Mouse (Mus musculus): Measurements from ENCODE around the gene Mllt10.
"Not testable (repeated sequence)": the region's sequence is repeated elsewhere in the genome, so short reads cannot be mapped to it uniquely, and the experiment has no call there.

The Mllt10 gene

DNA sequence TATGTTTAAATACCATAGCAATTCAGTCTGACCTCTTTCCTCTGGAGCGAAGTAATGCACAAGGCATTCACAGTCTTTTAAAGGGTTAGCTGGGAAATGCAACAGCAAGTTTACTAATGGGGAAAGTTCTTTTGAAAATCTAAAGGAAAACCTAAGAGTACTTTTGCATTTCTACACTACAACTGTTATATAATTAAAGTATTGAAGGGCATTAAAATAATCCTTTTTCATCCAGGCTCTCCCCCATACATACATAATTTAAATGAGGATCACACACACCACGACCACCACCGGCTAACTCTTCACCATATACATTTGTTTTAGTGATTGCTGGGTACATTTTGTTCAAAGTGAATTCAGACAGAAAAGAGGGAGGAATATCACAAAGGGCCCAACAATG, 2.5 kb upstream of the Mllt10 start:
- no peak for DNase-seq

DNA sequence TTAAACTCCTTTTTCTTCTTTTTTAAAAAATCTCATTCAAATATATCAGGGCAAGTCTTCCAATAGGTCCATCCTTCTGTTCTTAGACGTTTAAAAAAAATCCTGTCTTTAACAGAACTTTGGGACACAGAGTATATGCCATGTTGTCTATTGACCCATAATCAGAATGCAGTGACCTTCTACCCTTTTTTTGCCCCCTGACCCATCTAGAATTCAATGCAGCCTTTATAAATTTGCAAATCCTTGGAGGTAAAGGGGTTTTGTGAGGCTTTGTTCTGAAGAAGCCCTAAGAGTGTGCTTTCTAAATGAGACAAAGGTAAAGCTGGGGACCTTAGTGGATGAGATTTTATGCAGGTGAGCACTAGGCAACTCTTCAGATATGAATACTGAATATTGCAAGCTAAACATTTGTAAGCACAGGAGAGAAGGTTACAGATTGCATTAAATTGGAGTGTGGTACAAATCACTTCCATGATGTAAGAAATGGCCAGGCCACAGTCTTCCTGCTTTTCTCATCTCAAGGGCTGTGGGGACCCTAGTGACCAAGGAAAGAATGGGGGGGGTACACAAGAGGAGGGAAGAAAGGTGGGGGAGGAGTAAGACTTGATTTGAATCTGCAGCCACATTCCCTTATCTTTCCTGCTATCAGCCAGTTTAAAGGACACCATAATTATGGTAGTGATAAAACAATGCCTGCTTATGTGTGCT, 1.6 kb upstream of the Mllt10 start:
- no peak for DNase-seq

DNA sequence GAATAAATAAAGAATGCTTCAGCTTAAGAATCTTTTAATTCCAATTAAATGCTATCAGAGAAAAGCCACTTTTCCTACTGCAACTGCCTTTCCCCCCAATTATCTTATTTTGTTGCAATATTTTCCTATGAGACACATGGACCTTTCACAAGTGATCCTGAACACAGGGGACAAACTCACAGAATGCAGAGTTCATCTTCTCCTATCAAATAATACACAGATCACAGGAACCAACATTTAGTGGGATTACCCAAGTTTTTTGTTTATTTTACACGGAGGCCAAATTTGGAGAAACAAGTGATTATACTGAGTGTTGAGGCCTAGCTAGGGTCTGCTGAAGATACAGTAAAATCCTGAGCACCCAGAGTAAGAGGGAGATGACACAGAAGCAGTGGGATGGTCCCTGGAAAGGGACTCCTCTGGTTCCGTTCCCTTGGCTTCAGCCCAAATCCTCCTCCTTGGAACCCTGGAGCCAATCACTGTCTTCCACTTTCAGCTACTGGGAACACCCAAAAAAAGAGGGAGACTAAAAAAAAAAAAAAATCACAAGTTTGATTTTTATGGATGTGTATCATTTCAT, 996 bp upstream of the Mllt10 start:
- no peak for DNase-seq

DNA sequence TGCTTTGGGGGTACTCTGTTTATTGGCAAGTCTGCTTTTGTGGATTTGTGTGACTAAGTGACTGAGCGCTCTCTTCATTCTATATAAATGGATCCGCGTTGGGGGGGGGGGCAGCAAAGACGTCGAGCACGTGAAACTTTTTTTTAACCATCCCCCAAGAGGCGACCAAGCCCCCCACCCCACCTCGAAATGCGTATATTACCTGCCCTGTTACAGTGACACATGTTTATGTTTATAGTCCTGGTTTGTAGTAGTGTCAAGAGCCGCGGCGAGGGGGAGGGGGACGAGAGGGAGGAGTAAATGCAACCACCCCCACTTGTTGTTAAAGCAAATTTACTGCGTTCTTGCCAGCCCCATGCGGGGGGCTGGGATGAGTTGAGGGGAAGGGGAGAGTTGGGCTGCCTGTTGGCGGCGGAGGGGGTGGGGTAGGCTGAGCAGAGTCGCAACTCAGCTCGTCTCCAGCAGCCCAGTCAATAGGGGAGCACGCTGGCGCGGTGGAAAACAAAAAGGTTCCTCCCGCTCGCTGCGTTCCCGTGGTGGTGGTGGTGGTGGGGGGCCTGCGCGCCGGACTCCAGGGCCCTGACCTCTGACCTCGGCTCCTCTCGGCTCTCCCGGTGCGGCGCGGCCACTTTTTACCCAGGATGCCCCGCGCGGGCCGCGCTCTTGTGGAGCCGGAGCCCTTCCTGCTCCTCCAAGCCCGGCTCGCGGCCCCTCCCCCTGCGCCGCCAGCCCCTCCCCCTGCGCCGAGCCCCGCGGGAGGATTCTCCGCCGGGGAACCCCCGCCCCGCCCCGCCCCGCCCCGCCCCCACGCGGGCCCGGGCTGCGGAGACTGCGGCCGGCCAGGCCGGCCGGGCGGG, 1.1 kb downstream of the Mllt10 start:
- DNase-seq, result peak; percentile 94

DNA sequence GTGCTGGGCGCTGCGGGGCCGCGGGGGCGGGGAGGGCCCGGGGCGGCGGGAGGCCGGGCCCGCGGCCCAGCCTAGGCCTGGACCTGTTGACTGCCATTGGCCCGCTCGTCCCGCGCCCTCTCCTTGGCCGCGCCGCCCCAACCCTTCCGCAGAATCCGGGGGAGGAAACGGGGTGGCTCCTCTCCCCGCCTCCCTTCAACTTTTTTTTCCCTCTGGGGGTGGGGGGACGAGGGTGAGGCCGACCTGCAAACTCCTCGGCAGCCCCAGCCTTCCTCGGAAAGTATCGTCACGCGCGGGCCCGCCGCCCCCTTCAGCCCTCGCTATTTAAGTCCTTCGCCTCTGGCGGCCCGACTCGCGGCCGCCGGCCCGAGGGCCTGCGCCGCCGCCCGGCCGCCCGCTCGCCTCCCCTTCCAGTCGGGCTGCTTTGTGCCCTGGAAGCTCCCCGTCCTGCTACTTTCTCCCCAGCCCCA, 1.8 kb downstream of the Mllt10 start:
- peak; percentile 93 for DNase-seq

DNA sequence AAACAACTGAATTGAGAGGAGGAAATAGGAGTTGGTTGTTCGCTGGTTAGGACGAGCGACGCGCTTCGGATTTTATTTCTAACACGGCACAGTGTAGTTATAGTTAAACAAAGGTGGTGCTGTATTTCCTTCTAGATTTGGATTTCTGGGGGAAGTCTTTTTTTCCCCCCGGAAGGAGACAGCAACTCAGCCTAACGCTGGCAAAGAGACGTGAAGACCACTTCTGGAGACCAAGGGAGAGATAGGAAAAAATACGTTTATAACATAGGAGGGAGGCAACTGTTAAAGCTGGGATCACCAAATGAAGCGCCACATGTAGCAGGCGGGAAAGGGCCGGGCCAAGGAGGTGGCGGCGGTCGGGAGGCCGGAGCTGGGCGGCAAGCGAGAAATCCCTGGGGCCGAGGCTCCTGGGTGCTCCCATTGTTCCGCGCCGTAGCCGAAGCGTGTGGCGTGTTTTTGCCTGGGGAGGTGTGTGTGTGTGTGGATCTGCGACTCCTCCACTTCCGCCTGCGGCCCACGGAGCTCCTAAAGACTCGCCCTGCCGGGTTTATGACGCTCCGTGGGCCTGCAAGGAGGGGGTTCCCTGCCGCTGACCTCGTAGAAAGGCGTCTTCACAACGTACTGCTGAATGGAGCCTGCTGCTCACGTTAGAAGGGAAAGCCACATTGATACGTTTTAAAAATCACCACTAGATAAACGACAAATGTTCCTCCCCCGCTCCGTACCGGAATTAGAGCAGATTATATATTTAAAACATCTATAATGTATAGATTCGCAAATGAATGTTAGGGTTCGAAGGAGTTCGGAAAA, 2.5 kb downstream of the Mllt10 start:
- DNase-seq, result peak; percentile 72

DNA sequence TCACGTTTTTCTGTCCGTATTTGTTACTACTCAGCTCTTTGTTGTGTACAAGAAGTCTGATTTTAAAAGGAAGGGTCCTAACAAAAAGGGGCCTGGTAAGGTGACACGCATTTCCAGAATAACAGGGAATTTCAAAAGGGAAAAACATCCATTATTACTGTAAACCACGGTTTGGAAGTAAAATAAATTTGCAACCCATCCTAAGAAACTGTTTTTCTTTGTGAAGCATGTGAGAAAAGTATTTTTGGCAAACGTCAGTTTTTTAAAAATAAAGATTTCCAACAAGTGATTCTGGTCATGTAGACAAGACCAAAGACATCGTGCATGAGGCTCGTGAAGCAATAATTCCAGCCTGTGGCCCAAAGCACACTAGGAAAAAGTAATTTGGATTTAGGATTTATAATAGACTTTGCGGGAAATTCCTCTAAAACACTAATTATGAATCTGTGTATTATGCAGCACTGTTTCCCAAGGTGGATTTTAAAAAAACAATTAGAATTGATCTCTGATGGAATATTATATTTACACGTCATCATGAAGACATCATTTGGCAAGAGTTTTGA, 3.2 kb downstream of the Mllt10 start:
- DNase-seq, result no peak

DNA sequence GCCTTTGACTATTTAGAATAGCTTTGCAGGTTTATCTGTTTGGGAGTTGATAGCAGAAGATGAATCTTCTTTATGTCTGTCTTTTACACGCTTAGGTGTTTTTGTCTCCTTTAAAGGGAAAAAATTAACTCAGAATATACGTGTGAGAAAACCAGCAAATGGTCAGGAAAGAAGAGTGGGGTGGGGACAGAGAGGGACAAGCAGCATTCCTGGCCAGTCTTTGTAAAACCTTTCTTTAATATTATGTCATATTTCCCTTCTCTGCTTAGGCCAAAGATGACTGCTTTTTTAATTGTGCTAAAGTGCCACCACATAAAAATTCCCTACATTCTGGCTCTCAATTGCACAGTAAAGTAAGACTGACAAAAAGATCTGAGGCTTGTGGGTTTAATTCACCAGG, 4.0 kb downstream of the Mllt10 start:
- no peak for DNase-seq

DNA sequence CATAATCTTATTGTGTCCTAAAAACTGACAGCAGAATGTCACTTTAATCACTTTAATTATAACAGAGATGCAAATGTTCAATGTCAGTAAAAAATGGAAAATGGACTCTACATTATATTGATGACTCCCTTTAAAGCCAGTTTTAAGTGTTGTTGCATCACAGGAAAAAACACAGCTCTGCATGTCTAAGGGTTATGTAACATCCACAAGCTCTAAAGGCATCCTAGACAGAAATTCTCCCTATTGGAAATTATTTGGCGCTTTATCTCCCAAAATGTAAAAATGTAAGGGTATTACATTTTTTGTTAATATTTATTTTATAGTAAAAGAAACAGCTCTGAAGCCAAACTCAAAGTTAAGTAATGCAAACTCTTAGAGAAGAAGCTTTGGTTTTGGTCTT, 4.9 kb downstream of the Mllt10 start:
- DNase-seq, result no peak

DNA sequence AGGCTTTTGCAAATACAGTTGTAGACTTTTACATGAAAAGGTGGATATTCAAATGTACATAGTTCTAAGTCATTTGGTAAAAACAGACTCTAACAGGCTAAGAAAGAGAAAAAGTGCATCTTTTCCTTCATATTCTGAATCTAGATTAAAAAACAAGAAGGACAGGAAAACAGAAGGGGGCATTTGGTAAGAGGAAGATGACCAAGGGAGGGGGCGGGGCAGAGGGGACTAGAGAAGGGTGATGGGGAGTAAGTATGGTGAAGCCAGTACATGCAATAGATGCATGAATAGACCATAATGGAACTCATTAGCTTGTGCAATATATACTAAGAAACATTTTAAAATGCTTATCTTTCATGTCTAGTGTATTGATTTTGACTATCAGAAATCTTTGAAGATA, 5.4 kb downstream of the Mllt10 start:
- DNase-seq, result no peak

DNA sequence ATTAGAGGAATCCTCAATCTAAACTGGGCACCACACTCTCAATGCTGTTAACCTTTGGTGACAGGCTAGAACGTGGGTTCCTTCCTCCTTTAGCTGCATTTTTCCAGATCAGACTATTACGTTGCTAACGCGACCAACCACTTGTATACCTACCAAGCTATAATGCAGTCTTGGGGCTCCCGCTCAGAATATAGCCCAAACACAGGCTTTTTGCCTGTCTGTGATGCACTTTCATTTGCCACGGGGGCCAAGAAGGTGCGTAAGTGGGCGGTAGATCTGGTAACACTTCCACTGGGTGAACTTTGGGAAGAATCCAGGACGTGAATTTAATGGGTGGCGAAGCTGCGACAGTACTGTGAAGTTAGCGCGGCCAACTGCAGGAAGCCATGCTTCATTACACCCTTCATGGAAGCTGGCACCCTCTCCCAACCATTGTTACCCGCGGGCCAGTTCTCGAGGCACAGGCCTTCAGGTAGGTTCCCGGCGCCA, 8.8 kb downstream of the Mllt10 start:
- DNase-seq, result peak; percentile 71

DNA sequence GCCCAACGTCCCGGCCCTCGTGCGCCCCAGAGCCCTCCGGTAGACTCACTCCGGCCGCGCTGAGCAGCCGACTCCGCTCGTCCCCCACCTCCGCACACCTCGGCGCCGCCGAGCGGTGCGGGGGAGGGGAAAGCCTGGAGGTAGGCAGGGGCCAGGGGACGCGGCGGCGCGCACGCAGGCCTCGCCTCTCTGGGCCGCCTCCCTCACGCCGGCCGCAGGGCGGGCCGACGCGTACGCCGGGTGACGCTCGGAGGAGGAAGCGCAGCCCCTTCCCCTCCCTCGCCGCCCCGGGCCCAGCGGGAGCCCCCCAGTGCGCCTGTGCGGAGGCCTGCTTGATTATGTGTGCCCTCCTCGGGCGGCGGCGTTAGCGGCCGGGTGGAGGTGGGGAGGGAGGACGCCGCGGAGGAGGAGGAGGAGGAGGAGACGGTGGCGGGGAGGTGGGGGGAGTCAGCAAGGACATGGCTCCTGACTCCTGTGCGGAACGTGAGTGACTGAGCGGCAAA, 9.4 kb downstream of the Mllt10 start:
- DNase-seq, result peak; percentile 95

DNA sequence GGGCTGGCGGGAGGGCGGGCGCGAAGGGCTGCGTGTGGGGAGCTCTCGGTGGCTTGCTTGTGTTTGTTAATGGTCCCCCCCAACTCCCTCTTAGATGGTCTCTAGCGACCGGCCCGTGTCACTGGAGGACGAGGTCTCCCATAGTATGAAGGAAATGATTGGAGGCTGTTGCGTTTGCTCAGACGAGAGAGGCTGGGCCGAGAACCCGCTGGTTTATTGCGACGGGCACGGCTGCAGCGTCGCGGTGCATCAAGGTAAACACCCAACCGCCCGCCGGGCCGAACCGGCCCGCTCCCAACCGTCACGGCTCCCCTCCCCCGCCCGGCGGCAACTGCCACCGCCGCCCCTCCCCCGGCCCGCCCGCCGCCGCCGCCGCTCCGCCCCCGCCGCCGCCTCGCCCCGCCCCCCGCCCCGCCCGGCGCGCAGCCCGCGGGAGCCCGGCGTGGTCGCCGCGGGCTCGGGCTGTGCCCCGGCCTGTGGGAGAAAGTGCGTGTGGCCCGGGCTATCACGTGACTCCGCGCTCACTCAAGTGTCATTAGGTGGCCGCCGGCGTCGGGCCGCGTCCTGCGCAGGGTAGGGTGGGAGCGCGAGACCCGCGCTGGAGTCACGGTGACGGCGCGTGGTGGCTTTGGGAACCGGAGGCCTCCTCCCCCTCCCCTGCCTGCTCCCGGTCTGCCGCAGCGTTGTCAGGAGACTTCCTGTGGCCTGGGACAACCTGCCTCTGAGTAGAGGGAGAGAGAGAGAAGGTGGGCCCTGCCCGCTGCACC, 10.1 kb downstream of the Mllt10 start:
- peak; percentile 80 for DNase-seq

DNA sequence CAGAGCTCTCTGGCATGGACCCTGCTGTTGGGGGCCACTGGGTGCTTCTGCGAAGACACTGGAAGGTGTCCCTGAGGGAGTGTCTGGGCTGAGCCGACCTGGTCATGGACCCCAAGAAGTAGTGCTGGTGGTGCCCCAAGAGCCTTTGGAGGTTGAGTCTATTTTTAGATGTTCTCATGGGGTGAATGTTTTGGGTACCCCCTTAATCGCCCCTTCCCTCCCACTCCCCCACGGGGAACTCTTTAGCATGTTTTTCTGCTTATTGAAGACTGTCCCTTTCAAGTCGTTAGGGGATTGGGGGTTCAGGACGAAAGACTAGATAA, 10.6 kb downstream of the Mllt10 start:
- no peak for DNase-seq

DNA sequence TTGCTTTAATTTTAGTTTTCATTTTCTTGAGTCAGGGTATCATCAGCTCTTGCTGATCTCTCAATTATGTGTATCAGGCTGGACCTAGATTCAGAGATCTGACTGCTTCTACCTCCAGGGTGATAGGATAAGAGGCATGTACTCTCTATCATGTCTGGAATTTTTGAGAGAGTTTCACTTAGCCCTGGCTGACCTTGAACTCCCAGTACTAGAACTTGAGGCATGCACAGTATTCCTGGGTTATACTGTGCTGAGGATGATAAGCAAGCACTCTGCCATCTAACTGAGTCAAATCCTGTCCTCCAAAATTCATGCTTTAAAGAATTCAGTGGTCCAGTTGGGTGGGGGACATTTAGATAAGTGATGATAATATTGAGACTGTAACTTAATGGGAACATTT, 11.4 kb downstream of the Mllt10 start:
- DNase-seq, result no peak

DNA sequence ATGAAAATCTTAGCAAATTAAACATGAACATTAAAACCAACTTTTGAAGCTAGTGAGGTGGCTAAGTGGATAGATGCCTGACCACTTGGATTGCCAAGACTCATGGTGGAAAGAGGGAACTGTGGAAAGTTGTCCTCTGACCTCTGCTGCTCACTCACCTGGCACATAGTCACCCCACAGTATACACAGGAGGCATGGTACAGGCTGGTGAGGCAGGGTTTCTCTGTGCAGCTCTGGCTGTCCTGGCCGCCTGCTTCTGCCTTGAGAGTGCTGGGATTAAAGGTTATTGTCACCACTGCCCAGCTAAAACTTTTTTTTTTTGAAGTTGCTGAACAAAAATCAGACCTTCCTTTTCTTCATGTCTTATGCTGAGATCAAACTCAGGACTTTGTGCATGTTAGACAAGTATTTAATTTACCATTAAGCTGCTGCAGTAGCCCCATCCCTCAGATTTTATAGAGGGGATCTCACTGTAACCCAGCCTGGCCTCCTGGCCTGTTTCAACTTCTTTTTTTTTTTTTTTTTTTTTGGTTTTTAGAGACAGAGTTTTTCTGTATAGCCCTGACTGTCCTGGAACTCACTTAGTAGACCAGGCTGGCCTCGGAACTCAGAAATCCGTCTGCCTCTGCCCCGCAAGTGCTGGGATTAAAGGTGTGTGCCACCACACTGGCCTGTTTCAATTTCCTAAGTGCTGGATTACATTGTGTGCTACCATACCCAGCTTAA, 13.2 kb downstream of the Mllt10 start:
- DNase-seq, result no peak

DNA sequence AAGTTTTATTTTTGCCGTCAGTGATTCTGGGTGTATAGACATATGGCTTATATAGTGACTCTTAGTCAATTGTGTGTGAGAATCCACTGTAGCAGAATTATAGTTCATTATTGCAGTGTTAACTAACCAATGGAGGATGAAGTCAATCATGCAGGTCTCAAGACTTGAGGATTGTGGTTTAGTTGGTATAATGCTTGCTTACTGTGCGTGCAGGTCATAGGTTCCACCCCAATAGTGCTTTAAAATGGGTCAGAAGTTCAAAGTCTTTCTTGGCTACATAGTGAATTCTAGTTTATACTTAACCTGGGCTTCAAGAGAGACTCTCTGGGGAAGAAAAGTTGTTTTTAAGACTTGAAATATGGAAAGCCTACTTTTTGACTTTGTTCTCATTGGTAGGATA, 16.9 kb downstream of the Mllt10 start:
- no peak for DNase-seq

DNA sequence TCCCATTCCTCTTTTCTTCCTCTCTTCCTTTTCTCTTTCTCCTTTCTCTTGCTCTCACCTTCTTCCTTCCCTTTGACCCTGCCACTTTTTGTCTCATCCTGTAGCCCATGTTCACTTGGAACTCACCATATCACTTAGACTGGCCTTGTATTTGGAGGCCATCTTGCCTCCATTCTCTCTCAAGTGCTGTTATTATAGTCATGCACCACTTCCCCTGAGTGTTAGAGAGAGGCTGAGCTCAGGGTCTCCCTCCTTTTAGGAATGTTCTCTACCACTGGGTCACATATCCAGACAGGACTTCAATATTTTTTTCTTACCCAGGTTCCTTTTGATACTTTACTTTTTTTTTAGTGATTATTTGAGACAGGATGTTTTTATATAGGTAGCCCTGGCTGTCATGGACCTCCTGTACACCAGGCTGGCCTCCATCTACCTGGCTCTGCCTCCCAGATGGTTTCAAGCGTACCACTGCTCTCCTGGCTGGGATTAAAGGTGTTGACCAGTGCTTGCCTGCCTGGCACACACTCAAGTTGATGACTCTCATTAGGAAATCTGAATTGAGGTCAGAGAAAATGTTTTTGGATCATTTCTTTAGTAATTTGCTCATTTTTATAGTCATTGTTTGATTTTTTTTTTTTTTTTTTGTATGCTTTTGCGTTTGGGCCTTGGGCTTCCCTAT, 25.3 kb downstream of the Mllt10 start:
- no peak for DNase-seq

DNA sequence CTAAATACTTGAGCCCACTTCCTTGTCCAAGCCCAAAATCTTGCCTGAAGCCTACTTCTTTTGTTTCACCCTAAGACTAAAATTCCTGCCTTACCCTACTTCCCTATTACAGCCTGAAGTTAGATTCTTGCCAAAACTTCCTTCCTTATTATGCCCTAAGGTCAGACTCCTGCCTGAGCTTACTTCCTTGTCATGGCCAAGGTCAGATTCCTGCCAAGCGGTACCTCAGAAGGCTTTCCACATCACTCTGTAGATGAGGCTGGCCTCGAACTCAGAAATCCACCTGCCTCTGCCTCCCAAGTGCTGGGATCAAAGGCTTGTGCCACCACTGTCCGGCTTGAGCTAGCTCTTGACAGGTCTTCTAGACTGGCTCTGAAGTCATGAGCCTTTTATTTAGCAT, 32.7 kb downstream of the Mllt10 start:
- DNase-seq, result not testable (repeated sequence)

DNA sequence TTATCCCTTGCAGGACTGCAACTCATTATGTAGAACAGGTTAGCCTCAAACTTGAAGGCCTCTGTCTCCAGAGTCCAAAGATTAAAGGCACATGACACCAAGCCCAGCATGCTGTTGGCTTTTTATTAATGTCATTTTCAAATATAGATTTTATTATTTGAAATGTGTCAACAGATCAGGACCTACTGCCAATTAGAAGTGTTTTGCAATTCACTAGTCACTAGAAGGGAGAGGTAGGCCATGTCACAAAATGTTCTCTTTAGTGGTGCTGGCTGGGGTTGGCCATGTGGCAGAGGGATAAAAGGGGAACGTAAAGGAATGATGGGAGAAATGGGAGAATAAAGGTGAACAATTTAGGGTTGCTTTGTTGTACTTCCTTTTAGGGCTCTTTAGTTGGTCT, 38.8 kb downstream of the Mllt10 start:
- no peak for DNase-seq

All from thymus, postnatal 25 days (tissue).